Mouse (Mus musculus): ENCODE data around the gene Hk3. TPM values are rescaled to one million over a fixed set of nuclear protein-coding genes. Genes with fewer than 3 reads are reported as not detected.

Gene Hk3
- polyA plus RNA-seq, 1 experiment from 2014 or later = 1.1 TPM

GRCm38 (mm10) chr13:55006415-55006742 is 14.8 kb downstream of the Hk3 start:
- 74% methylated on average over 7 of the region's 7 CpGs for WGBS
- no peaks in the 10 kb centered on the region for H3K36me3 ChIP-seq (ENCODE audit: insufficient read depth, low read length)
- H3K4me1 ChIP-seq (ENCODE audit: insufficient read depth, low read length) = 0 out of 2 replicates have a peak, but pooled peaks cover 8% of the 10 kb centered on the region
- H3K9me3 ChIP-seq (ENCODE audit: low read length) = no peaks in the 10 kb centered on the region
- no peak overlapping the region for H3K4me3 ChIP-seq (ENCODE audit: low read length)
- no peak overlapping the region for H3K4me2 ChIP-seq (replicated peaks; ENCODE audit: low read depth, low read length)
- 0 out of 2 replicates have a peak, but pooled peaks cover 3% of the 10 kb centered on the region for H3K27me3 ChIP-seq (ENCODE audit: insufficient read depth, low read length)
- H3K9ac ChIP-seq (replicated peaks; ENCODE audit: low read length) = no peak overlapping the region
- no peak for ATAC-seq (ENCODE audit: low FRiP score, low TSS enrichment)
- H3K27ac ChIP-seq (ENCODE audit: low read length) = no peak overlapping the region

- Histone ChIP-seq H3K4me1 (ENCODE audit: insufficient read depth, low read length) (0 out of 2 replicates have a peak, but pooled peaks cover 8% of the 10 kb centered on the region), H3K9me3 (ENCODE audit: low read length) (no peaks in the 10 kb centered on the region), H3K4me2 (replicated peaks; ENCODE audit: low read depth, low read length) (no peak overlapping the region), H3K27me3 (ENCODE audit: insufficient read depth, low read length) (0 out of 2 replicates have a peak, but pooled peaks cover 3% of the 10 kb centered on the region), H3K9ac (replicated peaks; ENCODE audit: low read length) (no peak overlapping the region), H3K27ac (ENCODE audit: low read length) (no peak overlapping the region), H3K36me3 (ENCODE audit: insufficient read depth, low read length) (no peaks in the 10 kb centered on the region), H3K4me3 (ENCODE audit: low read length) (no peak overlapping the region)
- peak; percentile 46; the same call in 1 of the 2 replicates for ATAC-seq (ENCODE audit: low FRiP score, low TSS enrichment)
- WGBS = 53% methylated on average over 31 of the region's 31 CpGs
Observed at GRCm38 (mm10) chr13:55005691-55006414, 15.3 kb downstream of the Hk3 start.

GRCm38 (mm10) chr13:55004646-55005045 is 16.5 kb downstream of the Hk3 start:
- no peak overlapping the region for H3K9ac ChIP-seq (replicated peaks; ENCODE audit: low read length)
- peak; percentile 25; the same call in 1 of the 2 replicates for ATAC-seq (ENCODE audit: low FRiP score, low TSS enrichment)
- 0 out of 2 replicates have a peak, but pooled peaks cover 8% of the 10 kb centered on the region for H3K4me1 ChIP-seq (ENCODE audit: insufficient read depth, low read length)
- no peak overlapping the region for H3K4me3 ChIP-seq (ENCODE audit: low read length)
- H3K9me3 ChIP-seq (ENCODE audit: low read length) = no peaks in the 10 kb centered on the region
- H3K36me3 ChIP-seq (ENCODE audit: insufficient read depth, low read length) = no peaks in the 10 kb centered on the region
- 0 out of 2 replicates have a peak, but pooled peaks cover 3% of the 10 kb centered on the region for H3K27me3 ChIP-seq (ENCODE audit: insufficient read depth, low read length)
- WGBS = 49% methylated on average over 11 of the region's 11 CpGs
- H3K4me2 ChIP-seq (replicated peaks; ENCODE audit: low read depth, low read length) = no peak overlapping the region
- H3K27ac ChIP-seq (ENCODE audit: low read length) = no peak overlapping the region

- Histone ChIP-seq H3K4me1 (ENCODE audit: insufficient read depth, low read length) (0 out of 2 replicates have a peak, but pooled peaks cover 8% of the 10 kb centered on the region), H3K9me3 (ENCODE audit: low read length) (no peaks in the 10 kb centered on the region), H3K4me2 (replicated peaks; ENCODE audit: low read depth, low read length) (no peak overlapping the region), H3K36me3 (ENCODE audit: insufficient read depth, low read length) (no peaks in the 10 kb centered on the region), H3K4me3 (ENCODE audit: low read length) (no peak overlapping the region), H3K27me3 (ENCODE audit: insufficient read depth, low read length) (0 out of 2 replicates have a peak, but pooled peaks cover 3% of the 10 kb centered on the region), H3K27ac (ENCODE audit: low read length) (no peak overlapping the region), H3K9ac (replicated peaks; ENCODE audit: low read length) (no peak overlapping the region)
- WGBS = 71% methylated on average over 10 of the region's 10 CpGs
- ATAC-seq (ENCODE audit: low FRiP score, low TSS enrichment) = no peak
Observed at GRCm38 (mm10) chr13:55002090-55002489, 19.1 kb downstream of the Hk3 start.

- H3K4me2 ChIP-seq (replicated peaks; ENCODE audit: low read depth, low read length) = no peak overlapping the region
- no peaks in the 10 kb centered on the region for H3K9me3 ChIP-seq (ENCODE audit: low read length)
- H3K9ac ChIP-seq (replicated peaks; ENCODE audit: low read length) = no peak overlapping the region
- WGBS = 67% methylated on average over 10 of the region's 10 CpGs
- no peak overlapping the region for H3K4me3 ChIP-seq (ENCODE audit: low read length)
- H3K27ac ChIP-seq (ENCODE audit: low read length) = no peak overlapping the region
- no peaks in the 10 kb centered on the region for H3K36me3 ChIP-seq (ENCODE audit: insufficient read depth, low read length)
- 0 out of 2 replicates have a peak, but pooled peaks cover 3% of the 10 kb centered on the region for H3K27me3 ChIP-seq (ENCODE audit: insufficient read depth, low read length)
- H3K4me1 ChIP-seq (ENCODE audit: insufficient read depth, low read length) = 0 out of 2 replicates have a peak, but pooled peaks cover 2% of the 10 kb centered on the region
- no peak for ATAC-seq (ENCODE audit: low FRiP score, low TSS enrichment)
Observed at GRCm38 (mm10) chr13:55000433-55000832, 20.8 kb downstream of the Hk3 start.

- Histone ChIP-seq H3K4me1 (ENCODE audit: insufficient read depth, low read length) (peaks cover 6% of the 10 kb centered on the region; the same call in 1 of the 2 replicates), H3K4me3 (ENCODE audit: low read length) (no peak overlapping the region), H3K27me3 (ENCODE audit: insufficient read depth, low read length) (peaks cover 13% of the 10 kb centered on the region; the same call in 1 of the 2 replicates), H3K9me3 (ENCODE audit: low read length) (no peaks in the 10 kb centered on the region), H3K27ac (ENCODE audit: low read length) (no peak overlapping the region), H3K36me3 (ENCODE audit: insufficient read depth, low read length) (no peaks in the 10 kb centered on the region), H3K4me2 (replicated peaks; ENCODE audit: low read depth, low read length) (no peak overlapping the region), H3K9ac (replicated peaks; ENCODE audit: low read length) (no peak overlapping the region)
- ATAC-seq (ENCODE audit: low FRiP score, low TSS enrichment) = no peak
- WGBS = 87% methylated on average over 8 of the region's 8 CpGs
Observed at GRCm38 (mm10) chr13:54997568-54997967, 23.6 kb downstream of the Hk3 start.

GRCm38 (mm10) chr13:54995161-54995560 is 26.0 kb downstream of the Hk3 start:
- Histone ChIP-seq H3K27me3 (ENCODE audit: insufficient read depth, low read length) (peaks cover 10% of the 10 kb centered on the region; the same call in 1 of the 2 replicates), H3K36me3 (ENCODE audit: insufficient read depth, low read length) (no peaks in the 10 kb centered on the region), H3K27ac (ENCODE audit: low read length) (no peak overlapping the region), H3K4me2 (replicated peaks; ENCODE audit: low read depth, low read length) (no peak overlapping the region), H3K4me3 (ENCODE audit: low read length) (no peak overlapping the region), H3K9me3 (ENCODE audit: low read length) (no peaks in the 10 kb centered on the region), H3K4me1 (ENCODE audit: insufficient read depth, low read length) (peaks cover 6% of the 10 kb centered on the region; the same call in 1 of the 2 replicates), H3K9ac (replicated peaks; ENCODE audit: low read length) (no peak overlapping the region)
- ATAC-seq (ENCODE audit: low FRiP score, low TSS enrichment) = no peak
- 74% methylated on average over 6 of the region's 6 CpGs for WGBS

GRCm38 (mm10) chr13:54994576-54994975 is 26.6 kb downstream of the Hk3 start:
- WGBS = 21% methylated on average over 4 of the region's 4 CpGs
- H3K27me3 ChIP-seq (ENCODE audit: insufficient read depth, low read length) = peaks cover 10% of the 10 kb centered on the region; the same call in 1 of the 2 replicates

GRCm38 (mm10) chr13:54992215-54992614 is 29.0 kb downstream of the Hk3 start:
- Histone ChIP-seq H3K4me3 (ENCODE audit: low read length) (no peak overlapping the region), H3K27ac (ENCODE audit: low read length) (no peak overlapping the region), H3K4me2 (replicated peaks; ENCODE audit: low read depth, low read length) (no peak overlapping the region), H3K9me3 (ENCODE audit: low read length) (no peaks in the 10 kb centered on the region), H3K27me3 (ENCODE audit: insufficient read depth, low read length) (peaks cover 10% of the 10 kb centered on the region; the same call in 1 of the 2 replicates), H3K36me3 (ENCODE audit: insufficient read depth, low read length) (no peaks in the 10 kb centered on the region), H3K4me1 (ENCODE audit: insufficient read depth, low read length) (peaks cover 16% of the 10 kb centered on the region), H3K9ac (replicated peaks; ENCODE audit: low read length) (no peak overlapping the region)
- 86% methylated on average over 7 of the region's 7 CpGs for WGBS
- no peak for ATAC-seq (ENCODE audit: low FRiP score, low TSS enrichment)

More at GRCm38 (mm10) chr13:54994576-54994975, 26.6 kb downstream of the Hk3 start:
- no peaks in the 10 kb centered on the region for H3K36me3 ChIP-seq (ENCODE audit: insufficient read depth, low read length)
- H3K4me3 ChIP-seq (ENCODE audit: low read length) = no peak overlapping the region
- no peaks in the 10 kb centered on the region for H3K9me3 ChIP-seq (ENCODE audit: low read length)
- H3K9ac ChIP-seq (replicated peaks; ENCODE audit: low read length) = no peak overlapping the region
- peaks cover 6% of the 10 kb centered on the region; the same call in 1 of the 2 replicates for H3K4me1 ChIP-seq (ENCODE audit: insufficient read depth, low read length)
- H3K4me2 ChIP-seq (replicated peaks; ENCODE audit: low read depth, low read length) = no peak overlapping the region
- H3K27ac ChIP-seq (ENCODE audit: low read length) = no peak overlapping the region
- ATAC-seq (ENCODE audit: low FRiP score, low TSS enrichment) = no peak

All from kidney, embryonic 16.5 days (tissue).